Mouse (Mus musculus) neural tube, embryonic 13.5 days (tissue): ENCODE data around the gene Men1. TPM values are rescaled to one million over a fixed set of nuclear protein-coding genes. Genes with fewer than 3 reads are reported as not detected.

Experiments
- ATAC-seq: fragments of 200-750 bp; cut with Nextera tagmentation; 2 replicates; pipeline ENCODE4 v1.8.0; 2017; ENCODE audit warnings: low read depth, mild to moderate bottlenecking, moderate TSS enrichment, moderate library complexity
- H3K27ac ChIP-seq: fragments of 300-500 bp; sonication (generic); replicated peaks from 2 replicates; pipeline ENCODE4 v1.5.1; 2015; ENCODE audit warnings: moderate library complexity, mild to moderate bottlenecking, inconsistent platforms
- H3K27me3 ChIP-seq: fragments of 300-500 bp; sonication (generic); 2 replicates; pipeline ENCODE4 v1.6.1; 2015; ENCODE audit warnings: mild to moderate bottlenecking, inconsistent platforms
- H3K36me3 ChIP-seq: fragments of 300-500 bp; sonication (generic); 2 replicates; pipeline ENCODE4 v1.6.1; 2015; ENCODE audit warnings: mild to moderate bottlenecking, inconsistent platforms
- H3K4me1 ChIP-seq: fragments of 300-500 bp; sonication (generic); replicated peaks from 2 replicates; pipeline ENCODE4 v1.6.1; 2015; ENCODE audit warnings: inconsistent platforms
- H3K4me2 ChIP-seq: fragments of 300-500 bp; sonication (generic); 2 replicates; pipeline ENCODE4 v1.6.1; 2015; ENCODE audit warnings: inconsistent platforms, mild to moderate bottlenecking, moderate library complexity
- H3K4me3 ChIP-seq: fragments of 300-500 bp; sonication (generic); 2 replicates; pipeline ENCODE4 v1.5.1; 2015; ENCODE audit warnings: mild to moderate bottlenecking, inconsistent platforms
- H3K9ac ChIP-seq: fragments of 300-500 bp; sonication (generic); 2 replicates; pipeline ENCODE4 v1.6.1; 2015; ENCODE audit warnings: moderate library complexity, mild to moderate bottlenecking, inconsistent platforms
- H3K9me3 ChIP-seq: fragments of 300-500 bp; sonication (generic); 2 replicates; pipeline ENCODE4 v1.6.1; 2016; ENCODE audit warnings: inconsistent platforms
- WGBS: fragments of 180-500 bp; shearing (Covaris S2); methylation state at CpG from one replicate; pipeline ENCODE4 v1.1.7; 2015; 5-methylcytosine and 5-hydroxymethylcytosine counted together
- polyA plus RNA-seq: library from polyadenylated mRNA; unstranded; fragments of >200 nt; fragmentation: Nextera tagmentation; extraction: Ambion mirVana; gene quantifications from 2 replicates; pipeline ENCODE4 v1.2.1, GENCODE M21; 2015

Men1 gene
- polyA plus RNA-seq, 1 experiment from 2014 or later, result 71.5 TPM

- Histone ChIP-seq H3K4me3 (no peak overlapping the region), H3K27me3 (no peaks in the 10 kb centered on the region), H3K4me1 (peaks cover 7% of the 10 kb centered on the region; the same call in 1 of the 2 replicates), H3K9ac (no peak overlapping the region), H3K36me3 (peaks cover 90% of the 10 kb centered on the region), H3K4me2 (no peak overlapping the region), H3K9me3 (no peaks in the 10 kb centered on the region), H3K27ac (no peak overlapping the region)
- WGBS, result 87% methylated on average over 5 of the region's 5 CpGs
- ATAC-seq, result no peak
Observed at GRCm38 (mm10) chr19:6296551-6297210, 38.1 kb upstream of the Men1 start.

DNA sequence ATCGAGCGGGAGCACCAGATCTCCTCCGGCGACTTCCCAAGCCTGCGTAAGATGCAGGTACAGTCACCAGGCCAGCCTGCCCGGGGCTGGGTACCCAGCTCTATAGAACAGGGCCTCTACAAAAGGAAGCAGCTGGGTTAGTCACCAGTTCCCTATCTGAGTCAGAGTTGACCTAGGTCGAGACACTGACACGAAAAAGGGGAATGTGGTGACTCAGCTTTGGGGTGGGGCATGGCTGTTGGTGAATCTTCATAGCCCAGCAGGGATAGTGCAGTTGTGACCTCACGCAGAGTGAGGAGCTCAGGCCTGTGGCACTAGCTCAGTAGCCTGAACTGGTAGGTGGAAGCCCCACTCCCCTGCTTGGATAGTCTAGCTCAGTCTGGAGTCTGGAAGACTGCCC is 37.1 kb upstream of the Men1 start:
- ATAC-seq, result no peak
- Histone ChIP-seq H3K27ac (no peak overlapping the region), H3K36me3 (peaks cover 83% of the 10 kb centered on the region), H3K27me3 (no peaks in the 10 kb centered on the region), H3K9me3 (no peaks in the 10 kb centered on the region), H3K4me1 (peaks cover 7% of the 10 kb centered on the region; the same call in 1 of the 2 replicates), H3K4me2 (no peak overlapping the region), H3K4me3 (no peak overlapping the region), H3K9ac (no peak overlapping the region)
- 93% methylated on average over 9 of the region's 9 CpGs for WGBS

GRCm38 (mm10) chr19:6299003-6299402 is 35.8 kb upstream of the Men1 start:
- peaks cover 75% of the 10 kb centered on the region for H3K36me3 ChIP-seq
- H3K4me1 ChIP-seq, result peaks cover 7% of the 10 kb centered on the region; the same call in 1 of the 2 replicates
- no peak overlapping the region for H3K27ac ChIP-seq
- H3K4me3 ChIP-seq, result no peak overlapping the region
- no peaks in the 10 kb centered on the region for H3K9me3 ChIP-seq
- H3K4me2 ChIP-seq, result no peak overlapping the region
- no peak for ATAC-seq
- 82% methylated on average over 4 of the region's 4 CpGs for WGBS
- H3K27me3 ChIP-seq, result no peaks in the 10 kb centered on the region
- no peak overlapping the region for H3K9ac ChIP-seq

GRCm38 (mm10) chr19:6299450-6300267 is 35.1 kb upstream of the Men1 start:
- H3K36me3 ChIP-seq, result peaks cover 68% of the 10 kb centered on the region
- H3K27me3 ChIP-seq, result no peaks in the 10 kb centered on the region
- no peak overlapping the region for H3K4me2 ChIP-seq
- H3K4me3 ChIP-seq, result no peak overlapping the region
- ATAC-seq, result no peak
- H3K9ac ChIP-seq, result no peak overlapping the region
- H3K9me3 ChIP-seq, result no peaks in the 10 kb centered on the region
- WGBS, result 82% methylated on average over 7 of the region's 7 CpGs
- peaks cover 7% of the 10 kb centered on the region; the same call in 1 of the 2 replicates for H3K4me1 ChIP-seq
- no peak overlapping the region for H3K27ac ChIP-seq

- Histone ChIP-seq H3K4me3 (no peak overlapping the region), H3K36me3 (peaks cover 61% of the 10 kb centered on the region), H3K9ac (no peak overlapping the region), H3K4me2 (no peak overlapping the region), H3K27ac (no peak overlapping the region), H3K9me3 (no peaks in the 10 kb centered on the region), H3K27me3 (no peaks in the 10 kb centered on the region), H3K4me1 (peaks cover 7% of the 10 kb centered on the region; the same call in 1 of the 2 replicates)
- WGBS, result 68% methylated on average over 7 of the region's 7 CpGs
- no peak for ATAC-seq
Observed at GRCm38 (mm10) chr19:6300402-6300841, 34.4 kb upstream of the Men1 start.

- H3K4me2 ChIP-seq, result no peak overlapping the region
- peaks cover 14% of the 10 kb centered on the region for H3K4me1 ChIP-seq
- H3K27ac ChIP-seq, result no peak overlapping the region
- WGBS, result 95% methylated on average over 5 of the region's 5 CpGs
- H3K9ac ChIP-seq, result no peak overlapping the region
- H3K27me3 ChIP-seq, result no peaks in the 10 kb centered on the region
- no peak for ATAC-seq
- H3K9me3 ChIP-seq, result no peaks in the 10 kb centered on the region
- H3K4me3 ChIP-seq, result no peak overlapping the region
- peaks cover 44% of the 10 kb centered on the region for H3K36me3 ChIP-seq
Observed at GRCm38 (mm10) chr19:6302114-6302513, 32.7 kb upstream of the Men1 start.

DNA sequence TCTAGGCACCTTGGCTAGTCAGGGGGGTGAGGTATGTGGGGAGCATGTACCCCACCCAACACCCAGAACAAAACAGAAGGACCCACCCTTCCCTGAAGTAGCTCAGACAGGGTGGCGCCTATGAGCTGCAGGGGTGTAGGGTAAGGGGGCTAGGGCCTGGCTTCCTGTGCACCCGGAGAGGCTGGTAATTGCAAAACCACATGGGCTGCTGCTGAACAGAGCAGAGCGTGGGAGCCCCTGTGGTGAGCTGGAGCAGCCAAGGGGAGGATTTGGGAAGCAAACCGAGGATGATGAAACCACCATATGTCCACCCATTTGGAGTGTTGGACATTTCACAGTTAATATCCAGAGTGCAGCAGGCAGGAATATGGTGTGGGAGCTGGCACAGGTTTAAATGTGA is 32.3 kb upstream of the Men1 start:
- H3K27ac ChIP-seq, result no peak overlapping the region
- H3K4me2 ChIP-seq, result no peak overlapping the region
- peaks cover 16% of the 10 kb centered on the region for H3K4me1 ChIP-seq
- H3K9ac ChIP-seq, result no peak overlapping the region
- H3K9me3 ChIP-seq, result no peaks in the 10 kb centered on the region
- H3K4me3 ChIP-seq, result no peak overlapping the region
- no peaks in the 10 kb centered on the region; the same call in 1 of the 2 replicates for H3K27me3 ChIP-seq
- 42% methylated on average over 4 of the region's 4 CpGs for WGBS
- no peak for ATAC-seq
- peaks cover 40% of the 10 kb centered on the region for H3K36me3 ChIP-seq

- 82% methylated on average over 6 of the region's 6 CpGs for WGBS
- H3K9me3 ChIP-seq, result no peaks in the 10 kb centered on the region
- peaks cover 27% of the 10 kb centered on the region for H3K36me3 ChIP-seq
- H3K9ac ChIP-seq, result no peak overlapping the region
- no peak for ATAC-seq
- no peak overlapping the region for H3K27ac ChIP-seq
- H3K4me1 ChIP-seq, result peaks cover 16% of the 10 kb centered on the region
- no peaks in the 10 kb centered on the region; the same call in 1 of the 2 replicates for H3K27me3 ChIP-seq
- H3K4me2 ChIP-seq, result no peak overlapping the region
- H3K4me3 ChIP-seq, result no peak overlapping the region
Observed at GRCm38 (mm10) chr19:6303831-6304230, 30.9 kb upstream of the Men1 start.

GRCm38 (mm10) chr19:6304787-6305516 is 29.8 kb upstream of the Men1 start:
- WGBS, result 27% methylated on average over 5 of the region's 5 CpGs
- Histone ChIP-seq H3K9me3 (no peaks in the 10 kb centered on the region), H3K9ac (0 out of 2 replicates have a peak overlapping the region, but pooled peaks have one; percentile 18), H3K4me1 (peaks cover 14% of the 10 kb centered on the region), H3K27ac (no peak overlapping the region), H3K4me3 (no peak overlapping the region), H3K36me3 (peaks cover 16% of the 10 kb centered on the region), H3K4me2 (no peak overlapping the region), H3K27me3 (no peaks in the 10 kb centered on the region; the same call in 1 of the 2 replicates)
- ATAC-seq, result no peak

- H3K36me3 ChIP-seq, result peaks cover 13% of the 10 kb centered on the region
- H3K27ac ChIP-seq, result no peak overlapping the region
- H3K27me3 ChIP-seq, result no peaks in the 10 kb centered on the region; the same call in 1 of the 2 replicates
- WGBS, result 62% methylated on average over 8 of the region's 8 CpGs
- H3K4me2 ChIP-seq, result peak overlapping the region; percentile 62
- no peak for ATAC-seq
- peak overlapping the region; percentile 55 for H3K4me3 ChIP-seq
- no peak overlapping the region; the same call in 1 of the 2 replicates for H3K9ac ChIP-seq
- no peaks in the 10 kb centered on the region for H3K9me3 ChIP-seq
- H3K4me1 ChIP-seq, result peaks cover 10% of the 10 kb centered on the region
Observed at GRCm38 (mm10) chr19:6305517-6306115, 29.2 kb upstream of the Men1 start.

DNA sequence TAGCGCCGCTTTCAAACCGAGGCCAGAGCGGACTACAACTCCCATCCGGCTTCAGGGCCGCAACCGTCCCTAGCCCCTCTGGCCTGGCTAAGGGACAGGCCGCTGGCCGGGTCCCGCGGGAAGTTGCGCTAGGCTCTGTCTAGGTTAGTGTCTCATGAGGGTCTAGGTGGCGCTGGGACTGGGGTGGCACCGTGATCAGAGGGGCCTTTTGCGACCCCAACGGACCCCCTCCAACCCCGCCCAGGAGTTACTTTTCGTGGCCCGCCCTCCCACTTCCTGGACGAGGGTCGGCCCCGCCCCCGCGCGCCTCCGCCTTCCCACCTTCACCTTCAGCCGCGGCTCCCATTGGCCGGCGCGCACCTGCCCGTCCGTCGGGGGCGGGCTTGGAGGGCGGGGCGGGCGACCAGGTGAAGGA is 28.6 kb upstream of the Men1 start, which contains the start of gene Cdc42bpg:
Cdc42bpg (plus strand) TSS at position 320 of the 415 bp plus-strand sequence.
- ATAC-seq, result peak; percentile 83
- Histone ChIP-seq H3K9me3 (no peaks in the 10 kb centered on the region), H3K27ac (no peak within 1 kb of the TSS; the same call in 1 of the 2 replicates), H3K9ac (peak within 1 kb of the TSS; percentile 72), H3K4me2 (peak within 1 kb of the TSS; percentile 62), H3K36me3 (peaks cover 10% of the 10 kb centered on the region), H3K4me1 (peaks cover 10% of the 10 kb centered on the region), H3K4me3 (peak within 1 kb of the TSS; percentile 55), H3K27me3 (no peaks in the 10 kb centered on the region; the same call in 1 of the 2 replicates)
- 2% methylated on average over 28 of the region's 38 CpGs for WGBS
